Mouse (Mus musculus): ENCODE results near the gene Slc10a6. TPM values are rescaled to one million over a fixed set of nuclear protein-coding genes. Genes with fewer than 3 reads are reported as not detected.

Slc10a6 gene
- polyA plus RNA-seq (2012; ENCODE audit: low replicate concordance), result not detected in 2 replicates

GRCm38 (mm10) chr5:103629111-103629764 is at the start of gene Slc10a6:
TSS of gene Slc10a6 (minus strand) at chr5:103629403.

GRCm38 (mm10) chr5:103655346-103656118 is 26.3 kb upstream of the Slc10a6 start, which contains the start of gene 1700016H13Rik:
TSS of gene 1700016H13Rik (minus strand) at chr5:103656010.

Other genes with a start within 250 kb of the Slc10a6 start
- 2.1 and 2.5 TPM in 2 replicates for gene Ptpn13, start 204.2 kb downstream of the Slc10a6 start, polyA plus RNA-seq (2012; ENCODE audit: low replicate concordance)
- gene 1700016H13Rik, start 26.6 kb upstream of the Slc10a6 start, polyA plus RNA-seq (2012; ENCODE audit: low replicate concordance), result not detected in 2 replicates
- 42.2 and 63.7 TPM in 2 replicates for gene Aff1, start 63.0 kb upstream of the Slc10a6 start, polyA plus RNA-seq (2012; ENCODE audit: low replicate concordance)